Mouse (Mus musculus): ENCODE results near the gene Notch4.
"Not testable (repeated sequence)": the region's sequence is repeated elsewhere in the genome, so short reads cannot be mapped to it uniquely, and the experiment has no call there.

Gene Notch4

DNA sequence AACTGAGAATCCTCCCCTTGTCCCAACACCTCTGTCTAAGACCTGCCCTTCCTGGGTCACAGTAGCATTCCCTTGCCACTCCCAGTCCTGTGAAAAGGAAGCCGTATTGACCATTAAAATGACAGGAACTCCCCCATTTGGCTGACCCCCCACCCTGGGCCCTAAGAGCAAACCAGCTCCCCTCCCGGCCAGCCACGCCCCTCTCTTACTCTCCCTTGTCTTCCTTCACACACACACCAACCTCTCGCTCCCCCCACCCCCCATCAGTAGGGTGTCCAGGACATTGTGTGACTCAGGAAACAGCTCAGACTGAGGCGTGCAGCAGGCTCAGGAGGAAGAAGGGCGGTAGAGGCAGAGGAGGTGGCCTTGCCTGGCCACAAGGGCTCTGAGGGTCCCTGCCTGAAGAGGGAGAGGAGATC, at the start of gene Notch4:
Gene Notch4 (plus strand): TSS at position 266 of the 419 bp plus-strand sequence.
- no peak for DNase-seq (ENCODE audit: low spot score)

- DNase-seq (ENCODE audit: low spot score), result no peak
Measured at GRCm38 (mm10) chr17:34516514-34516913, 47.6 kb upstream of the Notch4 start.

GRCm38 (mm10) chr17:34517252-34517651, 46.8 kb upstream of the Notch4 start, which contains the start of gene Btnl6:
TSS of gene Btnl6 (minus strand) at chr17:34517352.
- no peak for DNase-seq (ENCODE audit: low spot score)

DNA sequence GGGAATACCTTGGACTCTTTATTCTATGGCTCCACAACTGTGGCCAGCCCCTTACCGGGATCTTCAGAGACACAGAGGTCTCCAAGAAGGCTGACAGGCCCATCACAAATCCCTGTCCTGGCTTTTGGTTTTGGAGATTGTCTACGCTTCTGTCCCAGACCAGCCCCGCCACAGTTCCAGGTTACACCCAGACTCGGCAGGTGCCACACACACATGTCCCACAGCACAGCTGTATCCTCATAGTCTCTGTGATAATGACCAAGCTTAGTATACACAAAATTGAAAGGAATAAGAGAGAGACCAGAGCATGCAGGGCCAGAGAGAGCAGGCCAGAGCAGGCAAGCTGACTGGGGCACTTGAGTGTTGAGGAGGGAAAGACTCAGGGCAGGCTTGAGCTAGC, 46.3 kb upstream of the Notch4 start:
- DNase-seq (ENCODE audit: low spot score), result no peak

GRCm38 (mm10) chr17:34518571-34518970, 45.5 kb upstream of the Notch4 start:
- not testable (repeated sequence) for DNase-seq (ENCODE audit: low spot score)

GRCm38 (mm10) chr17:34519001-34519400, 45.1 kb upstream of the Notch4 start:
- no peak for DNase-seq (ENCODE audit: low spot score)

GRCm38 (mm10) chr17:34532671-34533070, 31.4 kb upstream of the Notch4 start:
- DNase-seq (ENCODE audit: low spot score), result no peak

GRCm38 (mm10) chr17:34543567-34543966, 20.5 kb upstream of the Notch4 start:
- DNase-seq (ENCODE audit: low spot score), result not testable (repeated sequence)

GRCm38 (mm10) chr17:34546797-34547196, 17.3 kb upstream of the Notch4 start:
- no peak for DNase-seq (ENCODE audit: low spot score)

DNA sequence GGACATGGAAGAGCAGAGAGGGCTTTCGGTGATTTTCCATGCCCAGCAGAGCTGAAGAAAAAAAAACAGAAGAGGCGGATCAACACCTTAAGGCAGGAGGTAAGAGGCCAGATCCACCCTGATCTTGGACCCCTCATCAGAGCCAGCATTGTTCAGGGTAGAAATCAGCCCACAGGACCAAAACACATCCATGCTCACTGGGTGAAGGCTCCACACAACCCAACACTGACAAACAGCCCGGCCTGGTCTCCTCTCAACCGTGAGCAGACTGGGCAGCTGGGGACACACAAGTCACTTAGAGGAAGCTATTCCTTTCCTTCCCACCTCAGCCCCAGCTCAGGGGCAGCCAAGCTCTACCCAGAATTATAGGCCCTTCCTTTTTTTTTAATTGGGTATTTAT, 16.5 kb upstream of the Notch4 start:
- no peak for DNase-seq (ENCODE audit: low spot score)

DNA sequence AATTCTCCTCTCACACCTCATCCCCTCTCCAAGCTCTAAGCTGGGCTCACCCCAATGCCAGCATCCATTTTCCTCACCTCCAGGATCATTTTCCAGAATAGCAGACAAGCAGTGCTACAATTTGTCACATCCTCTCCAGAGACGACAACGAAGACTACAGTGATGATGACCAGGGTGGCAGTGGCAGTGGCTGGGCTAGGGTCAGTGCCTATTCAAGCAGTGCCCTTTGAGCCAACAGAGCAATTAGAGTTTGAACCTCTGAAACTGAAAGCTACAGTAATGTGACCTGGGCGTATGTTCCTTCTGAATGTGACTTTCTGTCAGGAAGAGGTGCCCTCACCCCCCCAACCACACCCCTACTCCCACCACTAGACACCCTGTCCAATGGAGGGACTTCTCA, 14.9 kb upstream of the Notch4 start:
- DNase-seq (ENCODE audit: low spot score), result no peak

DNA sequence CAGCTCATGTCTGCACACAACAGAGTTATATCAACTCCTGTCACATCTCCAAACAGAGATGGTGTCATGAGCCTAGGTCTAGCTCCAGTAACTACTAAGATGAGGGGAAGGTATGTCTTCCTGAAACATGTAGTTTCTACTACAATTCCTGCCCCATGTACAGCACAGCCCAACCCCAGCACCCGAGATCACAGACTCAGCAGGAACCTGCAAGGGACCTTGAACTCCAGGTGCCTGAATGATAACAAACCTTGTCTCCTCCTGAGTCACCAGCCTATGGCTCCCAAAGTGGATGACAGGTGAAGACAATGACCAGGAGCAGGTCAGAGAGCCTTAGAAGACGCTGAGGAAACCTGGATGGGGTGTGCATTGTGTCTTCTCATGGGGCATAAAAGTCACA, 14.2 kb upstream of the Notch4 start:
- DNase-seq (ENCODE audit: low spot score), result no peak

- peak; percentile 69 for DNase-seq (ENCODE audit: low spot score)
Measured at GRCm38 (mm10) chr17:34555483-34555882, 8.6 kb upstream of the Notch4 start.

- no peak for DNase-seq (ENCODE audit: low spot score)
Measured at GRCm38 (mm10) chr17:34556406-34556805, 7.7 kb upstream of the Notch4 start.

- no peak for DNase-seq (ENCODE audit: low spot score)
Measured at GRCm38 (mm10) chr17:34557411-34557810, 6.7 kb upstream of the Notch4 start.

DNA sequence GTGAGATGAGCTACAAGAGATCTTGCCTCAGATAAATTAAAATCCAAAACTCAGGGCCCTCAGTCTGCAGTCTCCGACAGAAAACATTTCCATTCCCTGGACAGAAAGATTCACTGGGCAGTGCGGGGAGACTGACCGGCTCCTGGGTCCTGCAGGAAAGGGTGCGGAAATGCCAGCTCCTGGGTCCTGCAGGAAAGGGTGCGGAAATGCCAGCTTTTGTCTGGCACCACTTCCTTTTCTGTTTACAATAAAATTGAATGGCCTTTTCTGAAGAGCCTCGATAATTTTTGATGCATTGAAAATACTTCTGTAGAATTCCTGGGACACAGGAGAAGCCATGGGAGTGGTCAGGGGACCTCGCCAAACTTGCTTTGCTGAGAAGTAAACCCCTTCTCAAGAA, 5.0 kb upstream of the Notch4 start:
- DNase-seq (ENCODE audit: low spot score), result no peak

DNA sequence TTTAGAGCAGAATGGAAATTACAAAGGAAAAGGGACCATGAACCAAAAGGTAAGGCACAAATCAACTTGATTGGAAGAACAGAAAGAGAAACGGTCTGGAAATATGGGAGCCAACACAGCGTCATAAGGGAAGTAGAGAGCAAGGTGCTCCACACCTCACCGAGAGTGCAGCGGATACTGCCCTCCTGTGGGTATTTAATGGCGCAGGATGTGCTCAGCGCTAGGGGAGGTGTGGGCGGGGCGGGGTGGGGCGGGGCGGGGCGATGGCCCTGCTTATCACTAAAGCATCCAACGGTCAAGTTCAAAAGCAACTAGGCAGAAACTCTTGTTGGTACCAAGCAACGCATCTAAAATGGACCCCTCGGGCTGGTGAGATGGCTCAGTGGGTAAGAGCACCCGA, 4.2 kb upstream of the Notch4 start:
- DNase-seq (ENCODE audit: low spot score), result no peak

DNA sequence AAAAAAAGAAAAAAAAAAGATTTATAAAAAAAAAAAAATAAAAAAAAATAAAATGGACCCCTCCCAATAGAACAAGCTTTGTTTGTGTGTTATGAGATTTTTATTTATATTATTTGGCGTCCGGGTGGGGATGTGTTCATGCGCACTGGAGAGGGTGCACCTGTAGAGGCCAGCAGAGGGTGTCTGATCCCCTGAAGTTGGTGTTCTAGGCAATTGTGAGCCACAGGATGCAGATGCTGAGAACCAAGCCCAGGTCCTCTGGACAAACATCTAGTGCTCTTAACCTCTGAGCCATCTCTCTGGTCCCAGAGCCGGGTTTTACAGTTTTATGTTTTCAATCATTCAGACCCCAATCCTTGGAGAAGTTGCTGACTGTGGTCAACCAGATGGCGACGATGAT, 3.6 kb upstream of the Notch4 start:
- DNase-seq (ENCODE audit: low spot score), result no peak

GRCm38 (mm10) chr17:34561200-34561599, 2.9 kb upstream of the Notch4 start:
- no peak for DNase-seq (ENCODE audit: low spot score)

GRCm38 (mm10) chr17:34562595-34562994, 1.5 kb upstream of the Notch4 start:
- no peak for DNase-seq (ENCODE audit: low spot score)

DNA sequence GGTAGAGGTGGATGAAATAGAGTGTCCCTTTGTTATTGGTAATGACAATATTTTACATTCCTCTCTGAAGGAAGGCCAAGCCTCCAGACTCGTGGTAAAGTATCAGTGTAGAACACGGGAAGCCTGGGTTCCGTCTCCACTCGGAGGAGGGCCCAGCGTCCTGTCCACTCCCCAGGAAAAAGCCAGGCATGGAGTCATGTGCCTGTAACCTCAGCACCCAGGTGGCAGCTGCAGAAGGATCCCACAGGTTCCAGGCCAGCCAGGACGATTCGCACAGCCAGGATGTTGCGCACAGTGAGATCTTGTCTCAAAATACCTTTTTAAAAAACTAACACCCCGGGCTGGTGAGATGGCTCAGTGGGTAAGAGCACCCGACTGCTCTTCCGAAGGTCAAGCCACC, 714 bp upstream of the Notch4 start:
- no peak for DNase-seq (ENCODE audit: low spot score)

DNA sequence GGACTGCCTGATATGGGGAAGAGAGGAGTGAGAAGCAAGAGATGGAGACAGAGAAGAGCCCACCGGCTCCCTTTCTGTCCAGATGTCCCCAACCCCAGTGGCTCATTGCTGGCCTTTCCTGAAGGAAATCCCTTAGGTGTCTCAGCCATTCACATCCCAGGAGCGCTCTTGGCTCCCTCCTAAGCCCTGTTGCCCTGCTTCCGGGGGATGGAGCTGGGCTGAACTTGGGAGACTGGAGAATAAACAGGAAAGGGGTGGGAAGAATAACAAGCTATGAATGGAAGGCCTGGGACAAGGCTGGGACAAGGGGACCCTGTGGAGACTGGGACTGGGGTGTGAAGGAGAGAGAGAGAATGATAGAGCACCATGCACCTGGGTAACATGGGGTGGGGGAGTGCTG, 728 bp downstream of the Notch4 start:
- no peak for DNase-seq (ENCODE audit: low spot score)

GRCm38 (mm10) chr17:34567311-34567710, 3.2 kb downstream of the Notch4 start:
- no peak for DNase-seq (ENCODE audit: low spot score)

- no peak for DNase-seq (ENCODE audit: low spot score)
Measured at GRCm38 (mm10) chr17:34568421-34568820, 4.4 kb downstream of the Notch4 start.

DNA sequence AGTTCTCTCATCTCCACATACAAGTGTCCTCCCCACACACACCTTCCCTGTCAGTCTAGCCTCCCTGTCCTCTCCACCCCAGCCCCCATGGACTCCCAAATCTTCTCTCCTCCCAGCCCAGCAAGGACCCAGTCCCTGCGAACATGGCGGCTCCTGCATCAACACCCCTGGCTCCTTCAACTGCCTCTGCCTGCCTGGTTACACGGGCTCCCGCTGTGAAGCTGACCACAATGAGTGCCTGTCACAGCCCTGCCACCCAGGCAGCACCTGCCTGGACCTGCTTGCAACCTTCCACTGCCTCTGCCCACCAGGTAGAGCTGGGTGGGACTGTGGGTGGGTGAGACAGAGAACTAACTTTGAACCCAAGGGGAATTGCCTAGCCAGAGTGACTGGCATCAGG, 5.9 kb downstream of the Notch4 start:
- no peak for DNase-seq (ENCODE audit: low spot score)

Data from ovary, postnatal 36 days (tissue).